Mouse (Mus musculus): ENCODE results near the gene Spint5. TPM values are rescaled to one million over a fixed set of nuclear protein-coding genes. Genes with fewer than 3 reads are reported as not detected.
"Not testable (repeated sequence)": the region's sequence is repeated elsewhere in the genome, so short reads cannot be mapped to it uniquely, and the experiment has no call there.

The Spint5 gene
- polyA plus RNA-seq, 1 experiment from 2014 or later: not detected

DNA sequence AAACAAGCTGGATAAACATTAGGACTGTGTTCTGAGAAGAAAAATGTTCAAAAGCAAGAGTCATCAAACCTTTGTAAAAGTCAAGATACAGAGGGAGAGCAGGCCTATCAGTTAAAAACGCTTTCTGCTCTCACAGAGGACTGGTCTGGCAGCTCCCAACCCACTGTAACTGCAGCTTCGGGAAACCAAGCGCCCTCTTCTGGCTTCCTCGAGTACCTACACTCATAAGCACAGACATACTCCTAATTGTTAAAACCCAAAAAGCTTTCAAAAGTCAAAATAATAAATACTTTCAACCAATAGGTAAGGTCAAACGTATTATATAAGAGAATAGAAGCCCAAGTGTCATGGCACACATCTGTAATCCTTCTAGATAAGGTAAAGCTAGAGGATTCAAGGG lies 10.9 kb upstream of the Spint5 start:
- Histone ChIP-seq H3K4me2 (replicated peaks) (no peak overlapping the region), H3K36me3 (no peaks in the 10 kb centered on the region), H3K27me3 (no peaks in the 10 kb centered on the region), H3K9me3 (replicated peaks) (no peaks in the 10 kb centered on the region), H3K9ac (no peak overlapping the region), H3K27ac (no peak overlapping the region), H3K4me1 (no peaks in the 10 kb centered on the region), H3K4me3 (no peak overlapping the region)
- 78% methylated on average over 5 of the region's 5 CpGs for WGBS
- ATAC-seq (ENCODE audit: low FRiP score): no peak

DNA sequence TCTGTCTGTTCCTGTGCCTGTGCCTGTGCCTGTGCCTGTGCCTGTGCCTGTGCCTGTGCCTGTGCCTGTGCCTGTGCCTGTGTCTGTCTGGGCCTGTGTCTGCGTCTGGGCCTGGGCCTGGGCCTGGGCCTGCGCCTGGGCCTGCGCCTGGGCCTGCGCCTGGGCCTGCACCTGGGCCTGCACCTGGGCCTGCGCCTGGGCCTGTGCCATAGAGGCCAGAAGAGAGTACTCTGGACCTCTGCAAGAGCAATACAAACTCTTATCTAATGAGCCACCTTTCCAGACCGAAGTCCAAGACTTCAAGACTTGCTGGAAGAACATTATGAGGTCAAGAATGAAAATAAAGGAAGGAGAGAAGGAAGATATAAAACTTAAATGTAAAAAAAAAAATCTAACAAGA lies 9.8 kb upstream of the Spint5 start:
- Histone ChIP-seq H3K36me3 (no peaks in the 10 kb centered on the region), H3K27ac (no peak overlapping the region), H3K4me3 (no peak overlapping the region), H3K4me2 (replicated peaks) (no peak overlapping the region), H3K4me1 (no peaks in the 10 kb centered on the region), H3K9ac (no peak overlapping the region), H3K27me3 (no peaks in the 10 kb centered on the region), H3K9me3 (replicated peaks) (no peaks in the 10 kb centered on the region)
- ATAC-seq (ENCODE audit: low FRiP score): no peak
- WGBS: 94% methylated on average over 6 of the region's 6 CpGs

DNA sequence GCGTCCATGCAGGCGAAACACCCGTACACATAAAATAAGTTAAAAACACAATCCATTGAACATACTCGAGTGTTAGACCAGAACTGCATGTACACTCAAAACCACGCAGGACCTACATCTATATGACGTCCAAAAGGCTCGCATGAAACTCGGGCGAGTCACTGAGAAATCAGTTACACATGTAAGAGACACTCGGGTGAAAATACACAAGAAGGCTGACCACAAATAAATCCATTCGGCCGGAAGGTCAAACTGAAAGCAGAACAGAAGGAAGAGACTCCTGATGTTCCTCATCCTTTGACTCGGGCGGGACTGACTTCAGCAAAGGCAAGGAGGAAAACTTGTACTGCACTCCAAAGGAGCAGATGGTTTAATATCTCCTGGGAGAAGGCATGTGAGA lies 9.1 kb upstream of the Spint5 start:
- Histone ChIP-seq H3K9me3 (replicated peaks) (no peaks in the 10 kb centered on the region), H3K27ac (no peak overlapping the region), H3K9ac (no peak overlapping the region), H3K4me1 (no peaks in the 10 kb centered on the region), H3K36me3 (no peaks in the 10 kb centered on the region), H3K4me2 (replicated peaks) (no peak overlapping the region), H3K4me3 (no peak overlapping the region), H3K27me3 (no peaks in the 10 kb centered on the region)
- WGBS: 88% methylated on average over 14 of the region's 14 CpGs
- no peak for ATAC-seq (ENCODE audit: low FRiP score)

DNA sequence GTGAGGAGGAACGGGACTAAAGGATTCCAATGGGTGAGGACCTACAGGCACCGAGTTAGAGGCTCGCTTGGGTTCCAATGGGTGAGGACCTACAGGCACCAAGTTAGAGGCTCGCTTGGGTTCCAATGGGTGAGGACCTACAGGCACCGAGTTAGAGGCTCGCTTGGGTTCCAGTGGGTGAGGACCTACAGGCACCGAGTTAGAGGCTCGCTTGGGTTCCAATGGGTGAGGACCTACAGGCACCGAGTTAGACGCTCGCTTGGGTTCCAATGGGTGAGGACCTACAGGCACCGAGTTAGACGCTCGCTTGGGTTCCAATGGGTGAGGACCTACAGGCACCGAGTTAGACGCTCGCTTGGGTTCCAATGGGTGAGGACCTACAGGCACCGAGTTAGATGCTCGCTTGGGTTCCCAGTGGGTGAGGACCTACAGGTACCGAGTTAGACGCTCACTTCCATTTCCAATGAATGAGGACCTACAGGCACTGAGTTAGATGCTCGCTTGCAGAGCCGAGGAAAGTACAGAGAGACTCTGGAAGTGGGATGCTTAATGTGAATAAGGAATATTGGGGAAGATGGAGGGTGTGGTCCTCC lies 1.2 kb downstream of the Spint5 start:
- H3K4me1 ChIP-seq; H3K27me3 ChIP-seq; H3K4me2 ChIP-seq (replicated peaks); H3K4me3 ChIP-seq; H3K36me3 ChIP-seq; H3K9me3 ChIP-seq (replicated peaks); ATAC-seq (ENCODE audit: low FRiP score); H3K9ac ChIP-seq; H3K27ac ChIP-seq: not testable (repeated sequence)
- WGBS: 90% methylated on average over 23 of the region's 23 CpGs

DNA sequence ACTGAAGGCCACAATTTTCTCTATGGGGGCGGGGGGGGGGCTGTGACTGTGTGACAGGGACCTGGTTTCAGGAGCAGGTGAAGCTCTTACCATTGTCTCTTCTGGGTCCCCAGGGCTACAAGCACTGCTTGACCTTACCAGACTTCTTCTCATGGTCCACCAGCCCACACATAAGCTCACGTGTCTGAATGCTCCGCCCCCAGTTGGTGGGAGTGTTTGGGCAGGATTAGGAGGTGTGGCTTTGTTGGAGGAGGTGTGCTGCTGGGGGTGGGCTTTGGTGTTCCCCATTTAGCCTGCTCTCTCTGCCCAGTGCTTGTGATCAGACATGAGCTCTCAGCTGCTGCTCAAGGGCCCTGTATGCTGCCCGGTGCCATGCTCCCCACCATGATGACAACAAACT lies 8.2 kb downstream of the Spint5 start:
- no peaks in the 10 kb centered on the region for H3K27me3 ChIP-seq
- ATAC-seq (ENCODE audit: low FRiP score): no peak
- WGBS: 60% methylated on average over 4 of the region's 4 CpGs

DNA sequence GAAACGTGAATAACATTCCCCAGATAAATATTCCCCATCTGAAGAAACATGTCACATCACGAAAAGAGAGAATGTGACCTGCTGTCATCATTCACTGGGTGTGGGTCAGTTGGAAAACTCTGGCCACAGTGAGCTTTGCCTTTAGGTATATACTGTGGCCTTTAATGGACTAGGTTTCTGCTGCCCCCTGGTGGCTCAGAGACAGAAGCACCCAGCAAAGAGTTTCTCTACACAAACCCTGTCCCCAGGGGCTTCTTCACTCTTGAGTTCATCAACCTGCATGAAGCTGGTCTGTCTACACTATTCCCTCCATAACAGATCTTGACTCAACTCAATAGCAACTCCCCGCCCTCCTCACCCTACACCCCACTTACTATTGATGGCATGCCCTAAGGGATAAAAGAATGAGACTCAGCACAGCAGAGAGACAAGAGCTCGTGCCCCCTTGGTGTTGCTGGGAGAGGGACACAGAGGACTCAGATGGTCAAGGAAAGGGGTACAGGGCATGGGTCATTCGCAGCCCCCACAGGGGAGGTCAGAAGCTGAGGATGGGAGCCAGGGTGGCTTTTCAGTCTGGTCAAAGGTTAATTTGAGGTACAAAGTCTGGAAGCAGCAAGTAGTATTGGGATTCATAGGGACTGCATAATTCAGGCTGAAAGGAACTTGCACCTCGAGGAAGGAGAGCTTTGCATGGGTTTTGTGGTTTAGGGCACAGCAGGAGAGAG lies 11.0 kb downstream of the Spint5 start:
- H3K27me3 ChIP-seq: no peaks in the 10 kb centered on the region
- H3K4me3 ChIP-seq: no peak overlapping the region
- H3K4me1 ChIP-seq: no peaks in the 10 kb centered on the region
- no peaks in the 10 kb centered on the region for H3K36me3 ChIP-seq
- H3K9ac ChIP-seq: no peak overlapping the region
- no peak overlapping the region for H3K4me2 ChIP-seq (replicated peaks)
- H3K9me3 ChIP-seq (replicated peaks): no peaks in the 10 kb centered on the region
- 28% methylated on average over 6 of the region's 6 CpGs for WGBS
- no peak overlapping the region for H3K27ac ChIP-seq
- no peak for ATAC-seq (ENCODE audit: low FRiP score)

More for the DNA sequence above, 8.2 kb downstream of the Spint5 start:
- no peak overlapping the region for H3K4me2 ChIP-seq (replicated peaks)
- no peaks in the 10 kb centered on the region for H3K9me3 ChIP-seq (replicated peaks)
- no peaks in the 10 kb centered on the region for H3K4me1 ChIP-seq
- no peak overlapping the region for H3K27ac ChIP-seq
- H3K36me3 ChIP-seq: no peaks in the 10 kb centered on the region
- H3K4me3 ChIP-seq: no peak overlapping the region
- H3K9ac ChIP-seq: no peak overlapping the region

DNA sequence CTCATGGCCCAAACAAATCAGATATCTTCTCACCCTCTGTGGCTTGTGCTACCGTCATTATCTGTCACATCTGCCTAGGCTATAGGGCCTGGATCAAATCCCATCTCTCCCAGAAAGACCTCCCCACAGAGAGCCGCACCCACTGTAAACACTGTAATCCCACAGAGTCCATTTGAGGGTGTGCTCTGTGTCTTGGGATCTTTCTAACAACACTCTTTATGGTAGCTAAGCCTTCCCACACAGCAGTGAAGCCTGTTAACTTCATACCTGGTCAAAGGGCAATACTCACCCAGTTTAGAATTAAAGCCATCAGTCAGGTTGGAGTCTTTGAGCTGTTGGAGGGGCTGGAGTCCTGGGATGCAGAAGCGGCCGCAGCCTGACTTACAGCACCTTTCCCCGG lies 16.6 kb downstream of the Spint5 start:
- ATAC-seq (ENCODE audit: low FRiP score): no peak
- Histone ChIP-seq H3K4me1 (no peaks in the 10 kb centered on the region), H3K27me3 (no peaks in the 10 kb centered on the region), H3K4me2 (replicated peaks) (no peak overlapping the region), H3K4me3 (no peak overlapping the region), H3K36me3 (no peaks in the 10 kb centered on the region), H3K9me3 (replicated peaks) (no peaks in the 10 kb centered on the region), H3K9ac (no peak overlapping the region), H3K27ac (no peak overlapping the region)
- whole genome bisulfite sequencing: 78% methylated on average over 5 of the region's 5 CpGs

DNA sequence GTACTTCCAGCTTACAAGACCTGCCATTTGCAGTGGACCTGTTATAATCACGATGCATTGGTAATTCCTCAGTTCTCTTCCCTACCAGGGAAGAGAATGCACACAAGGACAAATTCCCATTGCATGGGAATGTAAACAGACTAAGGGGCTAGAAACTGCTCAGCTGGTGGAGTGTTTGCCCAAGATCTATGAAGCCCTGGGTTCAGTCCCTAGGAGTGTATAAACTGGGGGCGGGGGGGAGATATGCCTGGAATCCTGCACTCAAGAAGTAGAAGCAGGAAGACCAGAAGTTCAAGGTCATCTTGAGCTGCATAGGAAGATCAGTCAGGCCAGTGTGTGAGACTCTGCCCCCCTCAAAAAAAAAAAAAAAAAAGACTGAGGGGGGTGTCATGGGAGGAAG lies 18.2 kb downstream of the Spint5 start:
- Histone ChIP-seq H3K27me3 (no peaks in the 10 kb centered on the region), H3K36me3 (no peaks in the 10 kb centered on the region), H3K4me1 (no peaks in the 10 kb centered on the region), H3K27ac (no peak overlapping the region), H3K9me3 (replicated peaks) (no peaks in the 10 kb centered on the region), H3K9ac (no peak overlapping the region), H3K4me3 (no peak overlapping the region), H3K4me2 (replicated peaks) (no peak overlapping the region)
- WGBS: 90% methylated on average over 2 of the region's 2 CpGs
- ATAC-seq (ENCODE audit: low FRiP score): no peak

DNA sequence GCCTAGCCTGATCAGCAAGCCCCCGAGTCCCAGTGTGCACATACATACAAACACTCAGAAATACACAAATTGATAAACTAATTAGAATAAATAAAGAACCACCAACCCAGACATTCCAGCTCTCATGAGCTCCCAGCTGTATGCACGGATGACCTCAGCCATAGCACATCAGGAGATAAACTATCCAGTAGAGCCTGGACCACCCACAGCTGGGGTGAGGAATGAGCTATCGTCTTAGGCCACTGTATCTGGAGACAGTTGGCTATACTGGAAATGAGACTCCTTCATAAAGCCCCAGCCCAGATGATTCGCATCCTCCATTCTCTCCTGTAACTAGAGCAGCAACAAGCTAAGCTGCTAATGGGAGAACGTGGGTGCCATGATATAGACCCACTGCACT lies 19.7 kb downstream of the Spint5 start:
- H3K27ac ChIP-seq: no peak overlapping the region
- no peak overlapping the region for H3K4me3 ChIP-seq
- no peaks in the 10 kb centered on the region for H3K4me1 ChIP-seq
- no peak overlapping the region for H3K9ac ChIP-seq
- WGBS: 84% methylated on average over 5 of the region's 5 CpGs
- H3K36me3 ChIP-seq: no peaks in the 10 kb centered on the region
- H3K27me3 ChIP-seq: no peaks in the 10 kb centered on the region
- H3K4me2 ChIP-seq (replicated peaks): no peak overlapping the region
- no peak for ATAC-seq (ENCODE audit: low FRiP score)
- no peaks in the 10 kb centered on the region for H3K9me3 ChIP-seq (replicated peaks)

DNA sequence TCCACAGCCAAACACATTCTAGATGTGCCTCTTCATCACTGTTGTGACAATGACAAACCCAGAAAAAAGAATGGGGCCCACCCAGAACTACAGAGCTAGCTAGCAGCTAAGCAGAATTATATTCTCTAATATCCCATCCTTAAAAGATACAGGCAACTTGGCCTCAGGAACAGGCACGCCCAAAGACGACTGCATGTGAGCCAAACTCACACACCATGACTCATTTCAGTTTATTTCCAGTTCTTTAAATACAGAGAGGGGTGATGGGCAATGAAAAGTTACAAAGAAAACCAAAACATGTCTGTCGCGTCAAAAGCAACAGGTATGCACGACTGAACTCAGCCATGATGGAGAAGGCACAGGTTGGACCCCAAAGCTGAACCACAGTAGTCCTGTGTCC lies 20.3 kb downstream of the Spint5 start:
- WGBS: 93% methylated on average over 5 of the region's 5 CpGs
- Histone ChIP-seq H3K4me1 (no peaks in the 10 kb centered on the region), H3K27ac (no peak overlapping the region), H3K4me3 (no peak overlapping the region), H3K9me3 (replicated peaks) (no peaks in the 10 kb centered on the region), H3K9ac (no peak overlapping the region), H3K36me3 (no peaks in the 10 kb centered on the region), H3K4me2 (replicated peaks) (no peak overlapping the region), H3K27me3 (no peaks in the 10 kb centered on the region)
- no peak for ATAC-seq (ENCODE audit: low FRiP score)

DNA sequence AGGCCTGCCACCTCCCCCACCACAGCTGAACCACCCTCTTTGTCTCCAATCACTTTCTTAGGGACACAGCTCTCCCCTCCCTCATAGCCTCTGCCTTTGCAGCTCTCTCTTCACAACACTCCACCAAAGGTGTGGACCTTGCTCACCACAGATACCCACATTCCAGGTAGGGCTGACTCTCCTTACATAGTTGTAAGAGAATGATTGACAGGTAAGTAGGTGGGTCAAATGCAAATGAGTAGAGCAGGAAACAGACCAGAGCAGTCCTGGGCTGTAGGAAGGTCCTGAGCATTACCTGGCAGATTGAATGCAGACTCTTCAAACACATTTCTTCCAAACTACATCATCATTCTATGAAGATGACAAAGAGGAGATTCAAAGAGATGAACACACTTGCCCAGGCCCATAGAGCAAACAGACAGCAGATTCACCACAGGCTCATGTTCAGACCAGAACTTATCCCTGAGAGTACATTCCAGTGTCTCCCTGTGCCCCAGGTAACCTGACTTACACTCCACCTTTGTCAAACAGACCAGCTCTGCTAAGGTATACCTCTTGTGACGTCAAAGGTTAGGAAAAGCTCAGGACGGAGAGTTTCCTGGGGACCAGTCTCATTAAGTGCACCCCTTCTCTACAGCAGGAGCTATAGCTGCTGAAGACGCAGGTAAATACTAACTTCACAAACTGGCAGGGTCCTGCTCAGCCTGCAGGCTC lies 22.4 kb downstream of the Spint5 start:
- ATAC-seq (ENCODE audit: low FRiP score): no peak
- no peak overlapping the region for H3K27ac ChIP-seq
- no peak overlapping the region for H3K4me2 ChIP-seq (replicated peaks)
- no peaks in the 10 kb centered on the region for H3K36me3 ChIP-seq
- whole genome bisulfite sequencing: 74% methylated on average over 3 of the region's 3 CpGs
- H3K4me3 ChIP-seq: no peak overlapping the region
- H3K4me1 ChIP-seq: no peaks in the 10 kb centered on the region
- no peaks in the 10 kb centered on the region for H3K9me3 ChIP-seq (replicated peaks)
- H3K9ac ChIP-seq: no peak overlapping the region
- no peaks in the 10 kb centered on the region for H3K27me3 ChIP-seq

DNA sequence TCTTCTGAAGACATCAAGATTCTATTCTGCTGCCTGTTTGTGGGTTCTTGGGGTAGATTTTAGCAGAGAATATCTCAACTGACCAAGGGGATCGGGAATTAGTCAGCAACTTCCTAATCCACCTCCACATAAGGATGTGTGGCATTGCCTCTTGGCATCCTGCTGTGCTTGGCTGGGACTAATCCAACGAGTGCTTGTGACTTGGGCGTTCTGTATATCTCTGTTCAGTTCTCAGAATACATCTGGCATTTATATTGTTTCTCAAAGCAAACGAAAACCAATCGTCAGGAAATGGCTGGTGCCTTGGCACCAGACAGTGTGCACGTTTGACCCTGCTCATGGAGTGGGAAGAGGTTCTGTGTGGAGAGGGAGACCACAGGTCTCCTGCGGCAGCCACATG lies 24.8 kb downstream of the Spint5 start:
- Histone ChIP-seq H3K36me3 (no peaks in the 10 kb centered on the region), H3K9ac (no peak overlapping the region), H3K4me2 (replicated peaks) (no peak overlapping the region), H3K27ac (no peak overlapping the region), H3K9me3 (replicated peaks) (no peaks in the 10 kb centered on the region), H3K27me3 (no peaks in the 10 kb centered on the region), H3K4me3 (no peak overlapping the region), H3K4me1 (peaks cover 1% of the 10 kb centered on the region)
- 64% methylated on average over 7 of the region's 7 CpGs for WGBS
- ATAC-seq (ENCODE audit: low FRiP score): no peak

DNA sequence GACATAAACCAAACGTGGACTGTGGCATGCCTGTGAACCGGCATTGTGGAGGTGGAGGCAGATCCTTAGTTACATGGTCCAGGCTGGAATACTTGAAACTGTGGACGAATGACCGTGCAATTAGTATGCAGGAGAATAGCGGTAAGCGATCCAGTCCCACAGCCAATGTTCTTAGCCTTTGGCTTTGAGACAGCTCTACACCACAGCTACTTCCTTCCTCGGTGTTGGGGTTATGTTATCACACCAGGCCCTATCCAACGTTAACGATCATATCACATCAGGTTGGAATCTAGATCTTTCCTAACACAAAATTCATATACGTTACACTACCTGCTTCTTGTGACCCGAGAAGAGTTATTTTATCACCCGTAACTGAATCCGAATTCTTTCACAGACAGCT lies 29.9 kb downstream of the Spint5 start:
- peak overlapping the region; percentile 95 for H3K9ac ChIP-seq
- H3K9me3 ChIP-seq (replicated peaks): no peaks in the 10 kb centered on the region
- H3K36me3 ChIP-seq: peaks cover 18% of the 10 kb centered on the region
- H3K27me3 ChIP-seq: no peaks in the 10 kb centered on the region
- H3K27ac ChIP-seq: no peak overlapping the region
- H3K4me3 ChIP-seq: peak overlapping the region; percentile 91
- H3K4me2 ChIP-seq (replicated peaks): peak overlapping the region; percentile 89
- no peak for ATAC-seq (ENCODE audit: low FRiP score)
- WGBS: 77% methylated on average over 13 of the region's 13 CpGs
- peaks cover 24% of the 10 kb centered on the region for H3K4me1 ChIP-seq

All from hindbrain, embryonic 12.5 days (tissue).